Mouse (Mus musculus) left cerebral cortex, postnatal 4 days (tissue): ENCODE data around the gene Lhfpl2. TPM values are rescaled to one million over a fixed set of nuclear protein-coding genes. Genes with fewer than 3 reads are reported as not detected.

Experiments used
- DNase-seq: peaks from one replicate; pipeline ENCODE4 v3.0.0-alpha.2; 2022
- intact Hi-C: fragments of 180-260 bp; cut with DNase I; formaldehyde crosslinking; loops from one replicate; pipeline ENCODE4 v1.15.1; 2025
- total RNA-seq, 2 experiments: library from RNA; stranded (reverse); gene quantifications; 2 replicates each; pipeline ENCODE4 v1.2.3; 2021

The Lhfpl2 gene
- total RNA-seq, 2 experiments from 2014 or later: 23.1 to 26.7 TPM

DNA sequence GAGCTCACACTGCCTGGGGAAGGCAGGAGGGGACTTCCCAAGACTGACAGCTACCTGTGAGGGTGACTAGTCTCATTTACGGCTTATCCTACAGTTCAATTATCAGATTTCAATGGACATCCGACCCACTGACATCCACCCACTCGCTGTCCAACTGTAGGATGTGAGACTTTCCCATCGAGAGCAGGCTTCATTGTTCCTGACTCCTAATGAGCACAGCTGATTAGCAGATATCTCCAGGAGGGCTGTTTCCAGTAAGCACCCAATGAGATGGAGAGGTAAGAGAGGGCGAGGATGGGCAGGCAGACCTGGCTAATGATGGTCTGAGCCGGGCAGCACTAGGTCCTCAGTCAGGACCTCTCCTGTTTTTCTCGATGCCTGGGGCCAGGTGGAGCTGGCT lies 77.0 kb downstream of the Lhfpl2 start:
- DNase-seq: no peak
- intact Hi-C loops: no loop called here

DNA sequence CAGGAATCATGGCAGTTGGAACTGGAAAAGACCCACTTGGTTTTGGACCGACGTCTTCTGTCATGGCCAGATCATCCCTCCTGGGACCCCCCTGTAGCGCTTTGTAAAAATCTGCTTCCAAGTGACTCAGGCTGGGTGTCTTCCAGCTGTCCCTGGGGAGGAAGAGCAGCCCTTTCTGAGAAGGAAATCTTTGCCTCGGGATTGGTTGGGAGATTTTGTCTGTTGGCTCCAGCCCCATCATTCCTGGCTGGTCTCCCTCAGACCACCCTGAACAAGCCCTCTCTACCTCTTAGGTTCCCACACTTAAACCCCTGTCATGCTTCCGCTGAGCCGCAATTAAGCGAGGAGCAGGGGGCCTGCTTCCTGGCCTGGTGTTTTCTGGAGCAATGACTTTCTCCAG lies 77.6 kb downstream of the Lhfpl2 start:
- intact Hi-C loops: no loop called here
- no peak for DNase-seq

- intact Hi-C loops: no loop called here
- no peak for DNase-seq
These were observed 82.3 kb downstream of the Lhfpl2 start for GRCm38 (mm10) chr13:94139713-94140445.

DNA sequence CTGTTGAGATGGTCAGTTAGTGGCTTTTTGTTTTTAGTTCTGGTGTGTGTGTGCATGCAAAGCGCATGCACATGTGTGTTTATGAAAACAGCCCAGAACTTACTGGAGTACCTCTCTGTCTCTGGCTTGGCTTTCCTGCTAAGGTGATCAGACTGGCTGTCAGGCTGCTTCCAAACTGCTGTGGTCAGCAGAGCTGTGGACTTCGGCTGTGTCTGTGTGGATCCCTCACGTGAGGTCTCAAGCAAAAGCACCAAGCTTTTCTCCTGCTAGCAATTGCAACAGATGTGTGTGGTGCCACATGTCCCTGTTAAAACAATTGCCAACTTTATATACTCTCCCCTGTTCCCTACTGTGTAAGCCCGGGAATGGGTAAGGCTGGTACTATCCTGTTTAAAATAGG lies 82.8 kb downstream of the Lhfpl2 start:
- intact Hi-C loops: no loop called here
- no peak for DNase-seq

DNA sequence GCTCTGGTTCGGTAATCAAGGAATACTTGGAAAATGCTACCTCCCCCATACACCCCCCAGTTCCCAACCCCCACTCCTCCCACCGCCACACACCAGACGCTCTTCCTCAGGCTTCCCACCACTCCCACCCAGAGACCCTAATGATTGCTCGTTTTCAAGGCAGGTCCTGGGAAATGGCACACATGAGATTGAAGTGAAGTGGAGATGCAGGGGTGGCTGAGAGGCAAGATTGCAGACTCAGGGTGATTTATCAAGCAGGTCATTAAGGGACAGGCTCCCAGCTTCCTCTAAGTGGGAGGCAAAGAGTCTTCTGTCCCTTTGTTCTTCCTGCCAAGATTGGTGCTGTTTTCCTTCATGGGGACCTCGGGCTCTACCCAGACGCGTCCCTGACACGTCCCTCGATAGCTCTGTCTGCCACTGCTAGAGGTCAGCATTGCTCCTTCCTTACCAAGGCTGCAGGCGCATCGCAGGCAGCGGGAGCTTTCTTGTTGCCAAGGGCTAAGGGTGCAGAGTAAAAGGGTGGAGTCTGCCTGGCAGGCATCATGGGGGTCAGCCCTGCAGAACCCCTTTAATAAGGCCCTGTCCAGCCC lies 85.6 kb downstream of the Lhfpl2 start:
- peak; percentile 58 for DNase-seq
- intact Hi-C loops: no loop called here

- intact Hi-C loops: no loop called here
- no peak for DNase-seq
These were observed 86.9 kb downstream of the Lhfpl2 start for GRCm38 (mm10) chr13:94144451-94144850.

- DNase-seq: no peak
- intact Hi-C loops: no loop called here
These were observed 89.7 kb downstream of the Lhfpl2 start for GRCm38 (mm10) chr13:94147257-94147656.

- intact Hi-C loops: no loop called here
These were observed 91.4 kb downstream of the Lhfpl2 start for GRCm38 (mm10) chr13:94149006-94149405.

DNA sequence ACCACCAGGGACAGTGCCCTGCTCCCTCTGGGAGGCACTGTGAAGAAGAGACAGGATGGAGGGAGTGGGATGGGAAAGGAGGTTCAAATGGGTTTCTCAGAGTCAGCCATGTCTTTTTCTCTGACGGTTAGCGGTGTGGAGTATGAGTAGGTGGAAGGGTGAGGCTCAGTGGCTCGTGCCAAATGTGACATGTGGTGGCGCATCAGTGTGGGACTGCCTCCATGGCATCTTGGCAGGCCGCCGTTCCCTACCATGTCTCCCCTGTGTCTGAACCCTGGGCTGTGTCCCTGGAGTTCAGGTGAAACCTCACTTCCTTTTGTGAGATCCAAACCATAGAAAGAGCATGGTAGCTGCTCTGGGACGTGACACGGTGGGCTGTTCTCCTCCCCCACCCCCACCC lies 92.2 kb downstream of the Lhfpl2 start:
- intact Hi-C loops: no loop called here
- DNase-seq: peak; percentile 38

More at GRCm38 (mm10) chr13:94149006-94149405, 91.4 kb downstream of the Lhfpl2 start:
- no peak for DNase-seq

GRCm38 (mm10) chr13:94151308-94151707 lies 93.7 kb downstream of the Lhfpl2 start:
- intact Hi-C loops: no loop called here
- no peak for DNase-seq

- intact Hi-C loops: no loop called here
- DNase-seq: no peak
These were observed 95.2 kb downstream of the Lhfpl2 start for GRCm38 (mm10) chr13:94152836-94153235.

- intact Hi-C loops: no loop called here
- DNase-seq: no peak
These were observed 96.1 kb downstream of the Lhfpl2 start for GRCm38 (mm10) chr13:94153658-94154057.

GRCm38 (mm10) chr13:94154512-94155296 lies 97.1 kb downstream of the Lhfpl2 start:
- DNase-seq: no peak
- intact Hi-C loops: no loop called here

DNA sequence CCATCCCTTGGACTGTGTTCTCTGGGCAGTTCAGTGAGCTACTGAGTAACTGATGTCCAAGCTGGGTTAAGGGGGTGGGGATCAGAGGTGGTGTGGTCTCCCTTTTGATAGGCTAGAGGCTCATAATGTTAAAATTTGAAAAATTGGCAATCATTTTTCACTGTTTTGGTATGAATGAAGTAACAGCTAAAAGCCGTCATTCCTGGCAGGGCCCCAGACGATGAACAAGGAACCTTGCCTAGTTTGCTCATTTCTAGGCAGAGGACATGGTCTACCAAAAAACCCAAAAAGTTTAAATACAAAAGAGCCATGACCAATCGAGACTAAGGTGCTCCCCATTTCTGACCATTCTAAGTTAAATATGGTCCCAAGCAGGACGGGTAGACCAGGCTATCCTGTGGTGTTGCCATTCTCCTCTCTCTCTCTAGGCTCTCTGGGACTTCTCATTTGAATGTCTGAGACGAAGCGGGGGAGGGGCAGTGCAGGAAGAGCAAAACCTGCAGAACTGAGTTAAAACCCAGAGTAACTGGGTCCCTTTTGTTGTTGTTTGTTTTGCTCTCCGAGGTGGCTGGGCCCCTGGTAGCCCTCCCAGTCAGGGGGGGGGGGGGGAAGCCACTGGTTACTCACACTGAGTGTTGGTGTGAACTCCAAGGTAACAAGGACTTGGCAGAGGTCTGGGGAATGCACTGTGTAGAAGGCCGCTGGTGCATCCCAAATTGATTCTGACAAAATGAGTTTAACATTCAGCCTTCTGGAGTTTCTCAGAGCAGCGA lies 98.2 kb downstream of the Lhfpl2 start:
- DNase-seq: peak; percentile 42
- intact Hi-C loops: no loop called here

DNA sequence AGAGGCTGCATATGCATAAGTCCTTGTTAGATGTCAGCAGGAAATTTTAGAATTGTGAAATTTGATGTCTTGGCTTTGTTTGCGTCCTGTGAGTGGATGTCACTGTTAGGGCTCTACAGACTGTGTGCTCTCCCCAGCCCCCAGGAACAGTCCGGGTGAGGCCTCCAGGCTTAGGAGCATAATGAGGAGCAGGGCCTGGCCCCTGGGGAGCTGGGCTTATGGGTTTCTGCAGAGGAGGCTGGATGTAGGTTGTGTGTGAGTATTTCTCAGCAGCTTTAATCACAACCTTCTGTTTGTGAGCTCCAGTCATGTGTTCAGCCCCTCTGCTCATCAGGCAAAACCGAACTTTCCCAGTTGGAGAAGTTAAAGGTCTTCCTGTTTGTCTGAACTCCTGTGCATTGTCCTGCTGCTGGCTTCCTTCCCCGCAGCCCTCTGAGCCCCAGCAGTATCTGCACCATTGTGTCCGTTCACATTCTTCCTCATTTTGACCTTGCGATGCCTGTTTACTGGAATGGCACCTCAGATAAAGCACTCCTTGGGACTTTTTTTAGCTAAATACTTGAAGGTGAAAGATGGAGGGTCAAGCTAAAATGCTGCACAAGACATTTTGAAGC lies 101.4 kb downstream of the Lhfpl2 start:
- intact Hi-C loops: no loop called here

DNA sequence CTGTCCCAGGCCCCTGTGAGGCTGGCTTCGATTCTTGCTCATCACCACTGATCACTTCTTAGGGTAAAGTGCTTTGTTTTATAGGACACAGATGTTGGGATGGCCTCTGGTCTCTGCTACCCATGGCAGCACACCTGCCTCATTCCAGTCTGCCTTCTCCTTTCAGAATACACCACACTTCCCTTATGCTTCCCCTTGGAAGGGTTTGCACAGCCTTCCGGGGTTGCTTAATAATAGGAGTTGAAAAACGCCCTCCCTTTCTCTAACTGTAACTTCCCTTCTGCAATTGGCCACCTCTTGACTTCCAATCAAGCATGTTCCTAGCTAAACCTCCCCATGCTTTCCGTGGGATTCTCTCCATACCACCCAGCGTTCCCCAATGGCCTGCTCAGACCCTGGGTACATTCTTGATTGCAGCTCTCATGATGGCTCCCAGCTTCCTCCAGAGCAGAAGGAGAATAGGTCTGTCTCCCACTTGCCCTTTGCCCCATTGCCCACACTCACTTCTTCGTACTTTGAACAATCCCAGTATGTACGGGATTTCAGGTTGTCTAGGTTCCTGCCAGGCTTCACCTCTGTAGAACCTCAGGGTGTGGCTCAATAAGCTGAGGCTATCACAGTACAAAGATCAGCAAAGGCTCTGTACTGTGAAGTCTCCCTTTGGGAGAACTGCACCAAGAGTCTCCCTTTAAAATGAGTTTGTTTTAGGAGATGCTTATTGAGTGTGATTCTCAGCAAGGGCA lies 102.1 kb downstream of the Lhfpl2 start:
- no peak for DNase-seq
- intact Hi-C loops: no loop called here

More for the DNA sequence above, 101.4 kb downstream of the Lhfpl2 start:
- DNase-seq: no peak

GRCm38 (mm10) chr13:94164501-94164900 lies 106.9 kb downstream of the Lhfpl2 start:
- intact Hi-C loops: no loop called here
- DNase-seq: no peak

- DNase-seq: no peak
- intact Hi-C loops: no loop called here
These were observed 110.7 kb downstream of the Lhfpl2 start for GRCm38 (mm10) chr13:94168319-94168718.

GRCm38 (mm10) chr13:94169325-94169916 lies 111.8 kb downstream of the Lhfpl2 start:
- intact Hi-C loops: no loop called here
- no peak for DNase-seq
